Mouse (Mus musculus): ENCODE measurements around the gene Snrpb2. TPM values are rescaled to one million over a fixed set of nuclear protein-coding genes. Genes with fewer than 3 reads are reported as not detected.

The Snrpb2 gene
- polyA plus RNA-seq, 1 experiment, result 21.0 TPM

GRCm38 (mm10) chr2:143065914-143066313, 3.1 kb downstream of the Snrpb2 start:
- no peak for DNase-seq
- Histone ChIP-seq H3K4me1 (ENCODE audit: control insufficient read depth, insufficient read depth, low read length) (no peaks in the 10 kb centered on the region), H3K27ac (ENCODE audit: insufficient read depth, low read length) (no peak overlapping the region), H3K4me3 (replicated peaks; ENCODE audit: insufficient read depth, low read depth, low read length) (no peak overlapping the region), H3K27me3 (ENCODE audit: control insufficient read depth, insufficient read depth, low read length) (no peaks in the 10 kb centered on the region)
- 92% methylated on average over 3 of the region's 3 CpGs for WGBS
- TF ChIP-seq CTCF (IDR thresholded peaks at IDR 0.05; ENCODE audit: borderline replicate concordance, insufficient read depth, low read depth, low read length) (no peak), POLR2A (IDR thresholded peaks at IDR 0.05; ENCODE audit: borderline replicate concordance, insufficient read depth, low read length) (no peak)

- 36% methylated on average over 8 of the region's 8 CpGs for WGBS
- no peaks in the 10 kb centered on the region for H3K4me1 ChIP-seq (ENCODE audit: control insufficient read depth, insufficient read depth, low read length)
These were observed 15.5 kb downstream of the Snrpb2 start, which contains the start of gene Otor for GRCm38 (mm10) chr2:143078198-143078851. Gene Otor, plus strand, starts transcription at chr2:143078473.

GRCm38 (mm10) chr2:143081693-143082092, 18.9 kb downstream of the Snrpb2 start:
- TF ChIP-seq POLR2A (IDR thresholded peaks at IDR 0.05; ENCODE audit: borderline replicate concordance, insufficient read depth, low read length) (no peak), CTCF (IDR thresholded peaks at IDR 0.05; ENCODE audit: borderline replicate concordance, insufficient read depth, low read depth, low read length) (no peak)
- Histone ChIP-seq H3K4me3 (replicated peaks; ENCODE audit: insufficient read depth, low read depth, low read length) (no peak overlapping the region), H3K27ac (ENCODE audit: insufficient read depth, low read length) (no peak overlapping the region), H3K27me3 (ENCODE audit: control insufficient read depth, insufficient read depth, low read length) (no peaks in the 10 kb centered on the region), H3K4me1 (ENCODE audit: control insufficient read depth, insufficient read depth, low read length) (no peaks in the 10 kb centered on the region)
- no peak for DNase-seq
- WGBS, result 75% methylated on average over 3 of the region's 3 CpGs

More at GRCm38 (mm10) chr2:143078198-143078851, 15.5 kb downstream of the Snrpb2 start, which contains the start of gene Otor:
- Histone ChIP-seq H3K27me3 (ENCODE audit: control insufficient read depth, insufficient read depth, low read length) (no peaks in the 10 kb centered on the region), H3K27ac (ENCODE audit: insufficient read depth, low read length) (no peak within 1 kb of the TSS), H3K4me3 (replicated peaks; ENCODE audit: insufficient read depth, low read depth, low read length) (no peak within 1 kb of the TSS)
- TF ChIP-seq POLR2A (IDR thresholded peaks at IDR 0.05; ENCODE audit: borderline replicate concordance, insufficient read depth, low read length) (no peak), CTCF (IDR thresholded peaks at IDR 0.05; ENCODE audit: borderline replicate concordance, insufficient read depth, low read depth, low read length) (no peak)
- no peak for DNase-seq

- Histone ChIP-seq H3K4me3 (replicated peaks; ENCODE audit: insufficient read depth, low read depth, low read length) (no peak overlapping the region), H3K27me3 (ENCODE audit: control insufficient read depth, insufficient read depth, low read length) (no peaks in the 10 kb centered on the region), H3K27ac (ENCODE audit: insufficient read depth, low read length) (no peak overlapping the region), H3K4me1 (ENCODE audit: control insufficient read depth, insufficient read depth, low read length) (no peaks in the 10 kb centered on the region)
- 65% methylated on average over 2 of the region's 2 CpGs for WGBS
- TF ChIP-seq CTCF (IDR thresholded peaks at IDR 0.05; ENCODE audit: borderline replicate concordance, insufficient read depth, low read depth, low read length) (no peak), POLR2A (IDR thresholded peaks at IDR 0.05; ENCODE audit: borderline replicate concordance, insufficient read depth, low read length) (no peak)
- DNase-seq, result no peak
These were observed 22.1 kb downstream of the Snrpb2 start for GRCm38 (mm10) chr2:143084852-143085397.

GRCm38 (mm10) chr2:143089866-143090265, 27.0 kb downstream of the Snrpb2 start:
- H3K27me3 ChIP-seq (ENCODE audit: control insufficient read depth, insufficient read depth, low read length), result no peaks in the 10 kb centered on the region
- H3K27ac ChIP-seq (ENCODE audit: insufficient read depth, low read length), result no peak overlapping the region
- 87% methylated on average over 8 of the region's 8 CpGs for WGBS
- DNase-seq, result no peak
- no peaks in the 10 kb centered on the region for H3K4me1 ChIP-seq (ENCODE audit: control insufficient read depth, insufficient read depth, low read length)
- TF ChIP-seq POLR2A (IDR thresholded peaks at IDR 0.05; ENCODE audit: borderline replicate concordance, insufficient read depth, low read length) (no peak), CTCF (IDR thresholded peaks at IDR 0.05; ENCODE audit: borderline replicate concordance, insufficient read depth, low read depth, low read length) (no peak)
- no peak overlapping the region for H3K4me3 ChIP-seq (replicated peaks; ENCODE audit: insufficient read depth, low read depth, low read length)

- Histone ChIP-seq H3K27ac (ENCODE audit: insufficient read depth, low read length) (no peak overlapping the region), H3K27me3 (ENCODE audit: control insufficient read depth, insufficient read depth, low read length) (no peaks in the 10 kb centered on the region), H3K4me3 (replicated peaks; ENCODE audit: insufficient read depth, low read depth, low read length) (no peak overlapping the region), H3K4me1 (ENCODE audit: control insufficient read depth, insufficient read depth, low read length) (no peaks in the 10 kb centered on the region)
- peak; percentile 10 to 25 for DNase-seq
- 31% methylated on average over 6 of the region's 6 CpGs for WGBS
- no peak for TF ChIP-seq POLR2A (IDR thresholded peaks at IDR 0.05; ENCODE audit: borderline replicate concordance, insufficient read depth, low read length)
- TF ChIP-seq CTCF (IDR thresholded peaks at IDR 0.05; ENCODE audit: borderline replicate concordance, insufficient read depth, low read depth, low read length), result peak; percentile 54; the same call in 1 of the 2 replicates
These were observed 30.9 kb downstream of the Snrpb2 start for GRCm38 (mm10) chr2:143093726-143094125.

GRCm38 (mm10) chr2:143094761-143095160, 31.9 kb downstream of the Snrpb2 start:
- Histone ChIP-seq H3K4me1 (ENCODE audit: control insufficient read depth, insufficient read depth, low read length) (no peaks in the 10 kb centered on the region), H3K27ac (ENCODE audit: insufficient read depth, low read length) (no peak overlapping the region), H3K4me3 (replicated peaks; ENCODE audit: insufficient read depth, low read depth, low read length) (no peak overlapping the region), H3K27me3 (ENCODE audit: control insufficient read depth, insufficient read depth, low read length) (no peaks in the 10 kb centered on the region)
- TF ChIP-seq CTCF (IDR thresholded peaks at IDR 0.05; ENCODE audit: borderline replicate concordance, insufficient read depth, low read depth, low read length) (no peak), POLR2A (IDR thresholded peaks at IDR 0.05; ENCODE audit: borderline replicate concordance, insufficient read depth, low read length) (no peak)
- DNase-seq, result no peak
- 50% methylated on average over 6 of the region's 6 CpGs for WGBS

GRCm38 (mm10) chr2:143097170-143097569, 34.3 kb downstream of the Snrpb2 start:
- no peaks in the 10 kb centered on the region for H3K4me1 ChIP-seq (ENCODE audit: control insufficient read depth, insufficient read depth, low read length)
- H3K4me3 ChIP-seq (replicated peaks; ENCODE audit: insufficient read depth, low read depth, low read length), result no peak overlapping the region
- TF ChIP-seq POLR2A (IDR thresholded peaks at IDR 0.05; ENCODE audit: borderline replicate concordance, insufficient read depth, low read length), result no peak
- no peak for TF ChIP-seq CTCF (IDR thresholded peaks at IDR 0.05; ENCODE audit: borderline replicate concordance, insufficient read depth, low read depth, low read length)
- no peaks in the 10 kb centered on the region for H3K27me3 ChIP-seq (ENCODE audit: control insufficient read depth, insufficient read depth, low read length)
- 82% methylated on average over 1 of the region's 1 CpGs for WGBS
- no peak overlapping the region for H3K27ac ChIP-seq (ENCODE audit: insufficient read depth, low read length)
- DNase-seq, result no peak

Data from cerebellum, adult 2 months (tissue).